Mouse (Mus musculus): ENCODE measurements around the gene Dnah12. TPM values are rescaled to one million over a fixed set of nuclear protein-coding genes. Genes with fewer than 3 reads are reported as not detected.

Gene Dnah12
- total and polyA plus RNA-seq, 3 experiments: 0.16 TPM; not detected in 2

DNA sequence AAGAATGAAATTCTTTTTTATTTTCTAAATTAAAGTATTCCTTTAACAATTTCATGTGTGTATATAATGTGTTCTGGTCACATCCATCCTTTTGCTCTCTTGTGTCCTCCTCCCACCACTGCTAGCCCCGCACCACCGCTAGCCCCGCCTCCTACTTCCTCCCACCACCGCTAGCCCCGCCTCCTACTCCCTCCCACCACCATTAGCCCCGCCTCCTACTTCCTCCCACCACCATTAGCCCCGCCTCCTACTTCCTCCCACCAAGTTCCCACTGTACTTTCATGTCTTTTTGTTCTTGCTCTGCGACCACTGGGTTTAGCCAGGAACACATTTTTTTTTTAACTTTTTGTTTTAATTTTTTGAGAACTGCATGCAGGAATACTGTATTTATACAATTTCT is 160.0 kb downstream of the Dnah12 start:
- 0 out of 2 replicates have a peak, but pooled peaks cover 2% of the 10 kb centered on the region for H3K9me3 ChIP-seq (replicated peaks)
- ATAC-seq (ENCODE audit: extremely low read depth, insufficient number of reproducible peaks, low FRiP score, poor library complexity, severe bottlenecking) (no peak), DNase-seq (ENCODE audit: low spot score) (no peak)
- H3K27me3 ChIP-seq (ENCODE audit: insufficient read depth, low read length): no peaks in the 10 kb centered on the region
- H3K36me3 ChIP-seq (replicated peaks): no peaks in the 10 kb centered on the region
- H3K4me3 ChIP-seq (ENCODE audit: low read depth, low read length): no peak overlapping the region
- H3K4me1 ChIP-seq (ENCODE audit: insufficient read depth, low read depth, low read length): no peaks in the 10 kb centered on the region
- TF ChIP-seq GATA2 (IDR thresholded peaks at IDR 0.05; ENCODE audit: borderline replicate concordance, low read depth, low read length): no peak
- no peak for TF ChIP-seq CTCF (IDR thresholded peaks at IDR 0.05; ENCODE audit: low read depth, low read length)
- no peak for TF ChIP-seq TAL1 (conservative IDR thresholded peaks at IDR 0.05; ENCODE audit: low read depth, low read length)
- TF ChIP-seq GATA1 (IDR thresholded peaks at IDR 0.05; ENCODE audit: borderline replicate concordance, low read length): no peak
- TF ChIP-seq POLR2AphosphoS5 (IDR thresholded peaks at IDR 0.05; ENCODE audit: insufficient replicate concordance, low read depth, low read length): no peak

GRCm38 (mm10) chr14:26854066-26854465 is 161.0 kb downstream of the Dnah12 start:
- no peak for ATAC-seq (ENCODE audit: extremely low read depth, insufficient number of reproducible peaks, low FRiP score, poor library complexity, severe bottlenecking)
- 0 out of 2 replicates have a peak, but pooled peaks cover 2% of the 10 kb centered on the region for H3K9me3 ChIP-seq (replicated peaks)
- H3K36me3 ChIP-seq (replicated peaks): no peaks in the 10 kb centered on the region
- no peak for DNase-seq (ENCODE audit: low spot score)
- H3K4me1 ChIP-seq (ENCODE audit: insufficient read depth, low read depth, low read length): no peaks in the 10 kb centered on the region
- no peak overlapping the region for H3K4me3 ChIP-seq (ENCODE audit: low read depth, low read length)
- H3K27me3 ChIP-seq (ENCODE audit: insufficient read depth, low read length): no peaks in the 10 kb centered on the region
- TF ChIP-seq CTCF (IDR thresholded peaks at IDR 0.05; ENCODE audit: low read depth, low read length) (no peak), POLR2AphosphoS5 (IDR thresholded peaks at IDR 0.05; ENCODE audit: insufficient replicate concordance, low read depth, low read length) (no peak), TAL1 (conservative IDR thresholded peaks at IDR 0.05; ENCODE audit: low read depth, low read length) (no peak), GATA2 (IDR thresholded peaks at IDR 0.05; ENCODE audit: borderline replicate concordance, low read depth, low read length) (no peak), GATA1 (IDR thresholded peaks at IDR 0.05; ENCODE audit: borderline replicate concordance, low read length) (no peak)

DNA sequence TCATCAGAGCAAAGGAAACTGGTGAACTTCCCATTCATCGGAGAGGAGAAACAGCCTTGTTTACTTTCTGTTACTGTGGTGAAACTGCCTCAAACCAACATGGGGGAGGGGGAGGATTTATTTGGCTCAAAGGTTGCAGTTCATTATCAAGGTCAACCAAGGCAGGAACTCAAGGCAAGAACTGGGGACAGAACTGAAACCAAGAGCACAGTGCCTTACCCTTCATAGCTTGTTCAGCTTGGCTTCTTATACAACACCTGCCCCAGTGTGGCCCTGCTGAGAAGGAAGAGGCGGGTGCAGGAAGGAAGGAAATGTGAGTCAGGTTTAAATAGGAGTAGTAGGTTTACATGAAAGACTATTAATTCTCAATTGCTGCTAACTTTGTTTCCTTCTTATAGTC is 165.3 kb downstream of the Dnah12 start:
- TF ChIP-seq TAL1 (conservative IDR thresholded peaks at IDR 0.05; ENCODE audit: low read depth, low read length) (no peak), GATA2 (IDR thresholded peaks at IDR 0.05; ENCODE audit: borderline replicate concordance, low read depth, low read length) (no peak), GATA1 (IDR thresholded peaks at IDR 0.05; ENCODE audit: borderline replicate concordance, low read length) (no peak), CTCF (IDR thresholded peaks at IDR 0.05; ENCODE audit: low read depth, low read length) (no peak), POLR2AphosphoS5 (IDR thresholded peaks at IDR 0.05; ENCODE audit: insufficient replicate concordance, low read depth, low read length) (no peak)
- no peak for ATAC-seq (ENCODE audit: extremely low read depth, insufficient number of reproducible peaks, low FRiP score, poor library complexity, severe bottlenecking)
- no peak overlapping the region for H3K4me3 ChIP-seq (ENCODE audit: low read depth, low read length)
- no peaks in the 10 kb centered on the region for H3K36me3 ChIP-seq (replicated peaks)
- no peak for DNase-seq (ENCODE audit: low spot score)
- no peaks in the 10 kb centered on the region for H3K4me1 ChIP-seq (ENCODE audit: insufficient read depth, low read depth, low read length)
- no peaks in the 10 kb centered on the region for H3K9me3 ChIP-seq (replicated peaks)
- no peaks in the 10 kb centered on the region for H3K27me3 ChIP-seq (ENCODE audit: insufficient read depth, low read length)

DNA sequence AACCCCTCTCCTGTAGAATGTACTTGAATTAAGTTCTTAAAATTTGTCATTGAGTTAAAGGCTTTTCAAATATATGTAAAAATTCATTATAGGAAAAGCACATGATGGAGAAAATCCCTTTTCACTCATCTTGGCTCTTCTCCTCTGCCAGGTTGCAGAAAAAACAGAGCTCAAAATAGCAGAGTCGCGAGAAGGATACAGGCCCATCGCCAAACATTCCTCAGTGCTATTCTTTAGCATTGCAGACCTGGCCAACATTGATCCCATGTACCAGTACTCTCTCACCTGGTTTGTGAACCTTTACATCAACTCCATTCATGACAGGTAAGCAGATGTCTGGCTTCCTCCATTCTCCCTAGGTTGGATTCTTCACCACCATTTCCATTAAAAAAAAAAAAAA is 165.9 kb downstream of the Dnah12 start:
- Histone ChIP-seq H3K27me3 (ENCODE audit: insufficient read depth, low read length) (no peaks in the 10 kb centered on the region), H3K9me3 (replicated peaks) (no peaks in the 10 kb centered on the region), H3K4me3 (ENCODE audit: low read depth, low read length) (no peak overlapping the region), H3K4me1 (ENCODE audit: insufficient read depth, low read depth, low read length) (no peaks in the 10 kb centered on the region), H3K36me3 (replicated peaks) (no peaks in the 10 kb centered on the region)
- no peak for DNase-seq (ENCODE audit: low spot score)
- no peak for ATAC-seq (ENCODE audit: extremely low read depth, insufficient number of reproducible peaks, low FRiP score, poor library complexity, severe bottlenecking)
- TF ChIP-seq GATA1 (IDR thresholded peaks at IDR 0.05; ENCODE audit: borderline replicate concordance, low read length) (no peak), TAL1 (conservative IDR thresholded peaks at IDR 0.05; ENCODE audit: low read depth, low read length) (no peak), GATA2 (IDR thresholded peaks at IDR 0.05; ENCODE audit: borderline replicate concordance, low read depth, low read length) (no peak), CTCF (IDR thresholded peaks at IDR 0.05; ENCODE audit: low read depth, low read length) (no peak), POLR2AphosphoS5 (IDR thresholded peaks at IDR 0.05; ENCODE audit: insufficient replicate concordance, low read depth, low read length) (no peak)

DNA sequence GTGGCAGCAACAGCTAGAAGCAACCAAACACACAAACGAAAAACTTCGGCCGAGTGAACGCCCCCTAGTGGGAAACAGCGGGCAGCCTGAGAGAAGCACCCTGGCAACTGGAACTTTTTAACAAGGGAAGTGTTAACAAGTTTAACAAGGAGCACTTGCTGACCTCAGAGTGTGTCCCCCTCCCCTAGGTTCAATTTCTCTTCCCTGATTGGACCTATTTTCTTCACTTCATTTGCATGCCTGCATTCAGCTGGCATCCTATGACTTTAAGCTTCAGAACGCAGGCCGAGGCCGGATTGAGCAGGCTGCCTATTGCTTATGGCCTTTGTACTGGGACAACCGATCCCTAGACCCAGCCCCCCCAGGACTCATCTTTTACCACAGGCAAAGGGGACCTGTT is 174.3 kb downstream of the Dnah12 start:
- DNase-seq (ENCODE audit: low spot score): no peak
- H3K9me3 ChIP-seq (replicated peaks): no peaks in the 10 kb centered on the region

GRCm38 (mm10) chr14:26868299-26868698 is 175.2 kb downstream of the Dnah12 start:
- ATAC-seq (ENCODE audit: extremely low read depth, insufficient number of reproducible peaks, low FRiP score, poor library complexity, severe bottlenecking): no peak
- TF ChIP-seq POLR2AphosphoS5 (IDR thresholded peaks at IDR 0.05; ENCODE audit: insufficient replicate concordance, low read depth, low read length) (no peak), GATA1 (IDR thresholded peaks at IDR 0.05; ENCODE audit: borderline replicate concordance, low read length) (no peak), GATA2 (IDR thresholded peaks at IDR 0.05; ENCODE audit: borderline replicate concordance, low read depth, low read length) (no peak), TAL1 (conservative IDR thresholded peaks at IDR 0.05; ENCODE audit: low read depth, low read length) (no peak), CTCF (IDR thresholded peaks at IDR 0.05; ENCODE audit: low read depth, low read length) (no peak)
- no peaks in the 10 kb centered on the region for H3K36me3 ChIP-seq (replicated peaks)

More for the DNA sequence above, 174.3 kb downstream of the Dnah12 start:
- H3K36me3 ChIP-seq (replicated peaks): no peaks in the 10 kb centered on the region
- no peaks in the 10 kb centered on the region for H3K4me1 ChIP-seq (ENCODE audit: insufficient read depth, low read depth, low read length)
- no peak for ATAC-seq (ENCODE audit: extremely low read depth, insufficient number of reproducible peaks, low FRiP score, poor library complexity, severe bottlenecking)
- no peak overlapping the region for H3K4me3 ChIP-seq (ENCODE audit: low read depth, low read length)
- peaks cover 2% of the 10 kb centered on the region; the same call in 1 of the 2 replicates for H3K27me3 ChIP-seq (ENCODE audit: insufficient read depth, low read length)
- TF ChIP-seq CTCF (IDR thresholded peaks at IDR 0.05; ENCODE audit: low read depth, low read length) (no peak), GATA2 (IDR thresholded peaks at IDR 0.05; ENCODE audit: borderline replicate concordance, low read depth, low read length) (no peak)

More at GRCm38 (mm10) chr14:26868299-26868698, 175.2 kb downstream of the Dnah12 start:
- no peak for DNase-seq (ENCODE audit: low spot score)
- no peaks in the 10 kb centered on the region for H3K4me1 ChIP-seq (ENCODE audit: insufficient read depth, low read depth, low read length)
- H3K27me3 ChIP-seq (ENCODE audit: insufficient read depth, low read length): peaks cover 2% of the 10 kb centered on the region; the same call in 1 of the 2 replicates
- no peak overlapping the region for H3K4me3 ChIP-seq (ENCODE audit: low read depth, low read length)
- no peaks in the 10 kb centered on the region for H3K9me3 ChIP-seq (replicated peaks)
